Mouse (Mus musculus): ENCODE data around the gene Susd6.

DNA sequence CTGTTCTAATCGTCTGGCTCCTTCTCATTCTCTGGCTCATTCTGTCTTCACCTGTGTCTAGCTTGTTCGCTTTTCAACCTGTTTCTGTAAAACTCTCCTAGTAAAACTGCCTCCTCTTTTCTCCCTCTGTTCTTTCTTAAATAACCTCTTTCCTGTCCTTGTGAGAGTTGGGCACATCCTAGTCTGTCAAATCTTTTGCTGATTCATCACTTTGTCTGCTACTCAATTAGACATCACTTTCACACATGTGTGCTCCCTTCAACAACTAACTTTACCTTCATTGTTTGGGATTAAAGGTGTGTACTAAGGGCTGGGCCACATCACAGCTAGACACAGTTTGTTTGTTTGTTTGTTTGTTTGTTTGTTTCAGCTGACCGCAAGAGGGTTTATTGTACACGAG is 10.6 kb upstream of the Susd6 start:
- TF ChIP-seq CHD2 (IDR thresholded peaks at IDR 0.05; ENCODE audit: low read depth, low read length) (no peak), ZC3H11A (IDR thresholded peaks at IDR 0.05; ENCODE audit: borderline replicate concordance, low read depth, low read length) (no peak), HCFC1 (IDR thresholded peaks at IDR 0.05; ENCODE audit: borderline replicate concordance, insufficient read depth, low read length) (no peak)
